Mouse (Mus musculus) gastrocnemius, postnatal 14 days (tissue): ENCODE measurements around the gene Zfp39. TPM values are rescaled to one million over a fixed set of nuclear protein-coding genes. Genes with fewer than 3 reads are reported as not detected.
A peak's percentile ranks its signal among the peaks of the same experiment; 100 is the strongest.

Experiments
- DNase-seq: peaks from one replicate; pipeline ENCODE4 v3.0.0; 2021; ENCODE audit warnings: mixed read lengths
- intact Hi-C: fragments of 180-260 bp; cut with DNase I; formaldehyde crosslinking; loops from one replicate; pipeline ENCODE4 v1.15.1; 2025; ENCODE audit warnings: low total_unique reads
- total RNA-seq, 2 experiments: library from RNA; stranded (reverse); gene quantifications; 2 replicates each; pipeline ENCODE4 v1.2.3; 2021

Gene Zfp39
- total RNA-seq, 2 experiments from 2014 or later, result 4.1 to 5.3 TPM

DNA sequence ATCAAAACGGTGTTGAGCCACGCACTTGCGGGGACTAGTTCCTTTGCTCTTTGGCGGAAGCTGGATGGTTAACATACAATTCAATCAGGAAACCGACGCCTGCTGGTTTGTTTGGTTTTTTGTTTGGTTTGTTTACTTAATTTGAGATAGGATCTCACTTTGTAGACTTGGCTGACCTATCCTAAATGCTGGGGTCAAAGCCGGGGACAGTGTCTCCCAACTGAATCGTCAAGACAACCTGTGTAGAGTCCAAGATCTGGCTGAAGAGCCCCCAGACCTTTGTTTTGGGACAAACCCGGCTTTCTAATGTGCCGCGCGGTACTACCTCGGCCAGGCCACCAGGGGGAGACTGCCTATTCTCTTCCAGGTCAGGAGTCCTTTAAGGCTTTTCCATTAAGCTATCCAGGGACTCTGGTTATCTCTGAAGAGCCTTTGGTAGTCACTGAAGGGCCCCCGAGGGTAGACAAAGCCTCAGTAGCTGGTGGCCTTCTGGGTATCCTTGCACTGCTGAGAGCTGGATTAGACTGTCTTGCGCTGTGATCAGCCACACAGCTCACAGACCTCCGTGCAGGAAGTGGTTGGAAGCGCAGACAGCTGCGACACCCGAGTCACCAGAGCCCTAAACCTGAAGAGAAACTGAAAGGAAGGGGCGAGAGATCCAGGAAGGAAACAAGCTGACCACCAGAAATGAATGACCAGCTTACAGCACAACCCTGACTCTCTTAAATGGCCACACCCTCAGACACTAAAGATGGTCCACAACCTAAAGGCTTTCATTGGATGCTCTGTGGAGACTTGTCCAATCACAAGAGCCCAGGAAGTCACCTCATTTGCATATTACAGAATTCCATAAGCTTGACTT, 24.0 kb upstream of the Zfp39 start:
- DNase-seq, result peak; percentile 45
- intact Hi-C loops, result no loop called here

- intact Hi-C loops, result no loop called here
- DNase-seq, result no peak
Observed at GRCm38 (mm10) chr11:58927053-58927452, 23.0 kb upstream of the Zfp39 start.

DNA sequence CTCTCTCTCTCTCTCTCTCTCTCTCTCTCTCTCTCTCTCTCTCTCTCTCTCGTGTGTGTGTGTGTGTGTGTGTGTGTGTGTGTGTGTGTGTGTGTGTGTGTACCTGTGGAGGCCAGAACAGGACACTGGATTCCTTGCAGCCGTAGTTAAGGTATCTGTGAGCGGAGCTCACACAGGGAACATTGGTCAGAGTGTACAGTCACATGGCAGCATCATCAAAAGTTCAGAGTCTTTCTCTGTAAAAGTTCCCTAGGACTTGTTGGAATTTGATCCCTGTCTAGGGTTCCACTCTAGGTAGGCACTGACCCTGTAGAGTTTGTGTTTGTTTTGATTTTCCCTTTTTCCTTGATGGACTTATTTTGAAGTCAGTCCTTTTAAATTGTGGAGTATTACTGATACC, 22.6 kb upstream of the Zfp39 start:
- no peak for DNase-seq

DNA sequence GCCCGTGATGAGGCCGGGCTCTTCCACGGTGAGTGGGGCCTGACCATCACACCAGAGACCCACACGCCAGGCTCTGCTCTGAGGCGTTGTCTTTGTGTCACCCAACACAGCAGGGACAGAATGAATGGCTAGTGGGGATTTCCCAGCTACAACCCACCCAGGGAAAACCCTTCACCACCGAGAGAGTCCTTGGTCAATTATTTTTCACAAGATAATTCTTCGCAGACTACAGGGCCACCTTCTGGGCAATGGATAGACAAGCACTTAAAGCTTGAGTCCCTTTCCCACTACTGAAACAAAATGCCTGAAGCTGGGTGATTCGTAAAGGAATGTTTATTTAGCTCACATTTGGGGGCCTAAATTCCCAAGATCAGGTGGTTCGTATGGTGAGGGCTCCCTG, 18.4 kb upstream of the Zfp39 start:
- DNase-seq, result no peak
- intact Hi-C loops, result no loop called here

More for the DNA sequence above, 22.6 kb upstream of the Zfp39 start:
- intact Hi-C loops, result no loop called here

GRCm38 (mm10) chr11:58918759-58919158, 14.7 kb upstream of the Zfp39 start:
- no peak for DNase-seq
- intact Hi-C loops, result no loop called here

- DNase-seq, result no peak
Observed at GRCm38 (mm10) chr11:58917745-58918366, 13.8 kb upstream of the Zfp39 start, which contains the start of gene Btnl10. Gene Btnl10, plus strand, starts transcription at chr11:58917908.

GRCm38 (mm10) chr11:58916879-58917744, 13.1 kb upstream of the Zfp39 start:
- no peak for DNase-seq
- intact Hi-C loops, result no loop called here

More at GRCm38 (mm10) chr11:58917745-58918366, 13.8 kb upstream of the Zfp39 start, which contains the start of gene Btnl10:
- intact Hi-C loops, result no loop called here

DNA sequence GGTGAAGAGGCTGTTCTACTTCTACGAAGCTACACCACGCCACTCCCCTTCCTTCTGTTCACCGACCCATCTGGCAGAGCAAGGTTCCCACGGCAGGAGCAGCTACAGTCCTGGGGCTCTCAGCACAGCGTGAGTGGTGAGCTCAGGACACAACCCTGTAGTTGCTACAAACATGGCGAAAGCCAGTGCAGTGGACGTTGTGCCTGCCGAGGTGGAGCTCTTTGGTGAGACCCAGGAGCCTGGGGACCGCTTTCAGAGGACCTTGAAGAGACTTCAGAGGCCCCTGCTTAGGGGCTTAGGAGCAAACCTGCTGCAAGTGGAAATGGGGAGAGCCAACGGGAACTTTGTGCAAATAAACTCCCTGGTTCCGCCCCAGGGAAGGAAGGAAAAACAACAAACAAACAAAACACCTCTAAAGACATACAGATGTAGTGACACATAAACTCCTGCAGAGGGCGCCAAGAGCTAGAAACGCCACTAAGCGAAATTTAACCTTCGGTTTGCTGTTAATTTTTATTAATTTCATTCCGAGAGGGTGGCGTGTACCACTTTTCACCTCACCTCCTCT, 10.5 kb upstream of the Zfp39 start:
- intact Hi-C loops, result no loop called here
- no peak for DNase-seq

DNA sequence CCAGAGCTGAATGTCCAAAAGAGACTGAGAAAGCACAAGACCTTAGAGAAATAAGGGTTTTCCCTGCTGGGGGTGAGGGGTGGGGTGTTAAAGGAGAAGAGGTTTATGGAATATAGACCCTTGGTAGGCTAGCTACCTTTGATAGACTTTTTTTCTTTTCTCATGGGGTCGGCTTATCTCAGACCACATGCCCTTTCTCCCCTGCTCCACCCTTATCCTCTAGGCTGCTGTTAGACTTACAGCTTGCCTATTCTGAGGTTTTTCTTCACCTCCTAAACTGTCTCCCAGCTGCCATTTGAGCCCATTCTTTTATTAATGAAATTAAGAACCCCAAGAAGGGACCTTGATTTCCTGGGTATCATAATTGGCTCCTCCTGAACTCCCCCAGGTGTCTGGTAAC, 9.8 kb upstream of the Zfp39 start:
- DNase-seq, result no peak
- intact Hi-C loops, result no loop called here

DNA sequence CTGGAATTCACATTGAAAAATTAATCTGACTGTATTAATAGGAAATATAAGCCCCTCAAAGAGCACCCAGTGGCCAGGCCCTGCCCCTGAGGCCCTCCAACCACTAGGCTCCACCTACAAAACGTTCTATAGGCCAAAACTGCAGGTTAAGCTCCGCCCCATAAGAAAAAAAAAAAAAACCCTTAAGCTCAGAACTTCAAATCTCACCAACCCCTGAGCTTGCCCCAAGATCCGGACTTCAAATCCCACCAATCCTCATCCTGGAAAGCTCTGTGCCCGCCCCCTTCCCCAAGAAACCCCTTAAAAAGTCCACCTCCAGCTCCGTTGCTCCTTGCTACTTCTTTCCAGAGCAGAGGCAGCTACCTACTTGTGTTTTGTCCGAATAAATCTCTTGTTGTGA, 813 bp upstream of the Zfp39 start:
- intact Hi-C loops, result no loop called here
- no peak for DNase-seq

- no peak for DNase-seq
- intact Hi-C loops, result no loop called here
Observed at GRCm38 (mm10) chr11:58904410-58904718, 339 bp upstream of the Zfp39 start.

DNA sequence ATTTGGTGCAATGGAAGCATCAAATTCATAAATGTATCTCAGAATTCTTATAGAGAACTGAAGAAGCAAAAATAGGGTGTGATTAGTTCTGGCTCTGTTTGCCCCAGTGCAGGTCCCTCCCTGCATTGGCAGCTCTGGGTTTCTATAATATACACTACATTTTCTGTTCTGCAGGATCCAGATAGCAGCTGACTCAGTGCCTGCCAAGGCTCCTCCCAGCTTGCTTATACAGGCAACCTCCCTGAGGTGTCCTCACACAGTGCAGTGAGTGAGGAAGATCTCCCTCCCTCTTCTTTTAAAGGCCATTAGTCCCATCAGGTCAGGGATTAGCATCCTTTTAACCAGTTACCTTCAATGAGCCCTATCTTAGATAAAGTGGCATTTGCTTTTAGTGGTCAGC, 2.9 kb downstream of the Zfp39 start:
- intact Hi-C loops, result no loop called here
- no peak for DNase-seq

DNA sequence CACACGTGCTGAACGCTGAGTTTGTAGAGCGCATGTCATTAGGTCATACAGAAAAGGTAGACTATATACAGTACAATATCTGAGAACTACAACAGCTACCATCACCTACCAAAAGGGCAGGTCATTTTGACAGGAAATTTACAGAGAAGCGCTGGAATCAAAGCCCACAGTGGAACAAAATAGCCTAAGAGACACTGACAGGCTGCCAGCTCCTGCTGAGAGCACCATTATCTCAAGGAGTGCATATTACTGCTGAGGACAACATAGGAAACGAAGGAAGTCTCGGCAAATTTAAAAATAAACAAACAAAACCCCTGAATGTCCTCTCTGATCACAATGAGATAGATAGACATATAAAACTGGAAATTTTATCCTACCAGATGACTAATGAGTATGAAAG, 6.5 kb downstream of the Zfp39 start:
- no peak for DNase-seq
- intact Hi-C loops, result no loop called here

GRCm38 (mm10) chr11:58894456-58894855, 9.6 kb downstream of the Zfp39 start:
- intact Hi-C loops, result no loop called here
- DNase-seq, result no peak

DNA sequence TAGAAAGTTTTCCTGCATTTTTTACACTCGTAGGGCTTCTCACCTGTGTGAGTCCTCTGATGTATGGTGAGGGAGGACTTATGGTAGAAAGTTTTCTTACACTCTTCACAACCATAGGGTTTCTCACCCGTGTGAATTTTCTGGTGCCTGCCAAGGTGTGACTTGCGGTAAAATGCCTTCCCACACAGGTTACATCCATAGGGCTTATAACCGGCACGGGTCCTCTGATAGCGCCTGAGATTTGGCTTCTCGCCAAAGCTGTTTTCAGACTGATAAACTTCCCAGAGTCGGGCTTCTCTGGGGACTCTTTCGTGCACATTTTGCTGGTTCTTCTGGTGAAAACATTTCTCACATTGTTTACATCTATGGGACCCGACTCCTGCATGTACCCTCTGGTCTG, 13.5 kb downstream of the Zfp39 start:
- no peak for DNase-seq
- intact Hi-C loops, result no loop called here

- no peak for DNase-seq
- intact Hi-C loops, result no loop called here
Observed at GRCm38 (mm10) chr11:58883756-58884155, 20.3 kb downstream of the Zfp39 start.

DNA sequence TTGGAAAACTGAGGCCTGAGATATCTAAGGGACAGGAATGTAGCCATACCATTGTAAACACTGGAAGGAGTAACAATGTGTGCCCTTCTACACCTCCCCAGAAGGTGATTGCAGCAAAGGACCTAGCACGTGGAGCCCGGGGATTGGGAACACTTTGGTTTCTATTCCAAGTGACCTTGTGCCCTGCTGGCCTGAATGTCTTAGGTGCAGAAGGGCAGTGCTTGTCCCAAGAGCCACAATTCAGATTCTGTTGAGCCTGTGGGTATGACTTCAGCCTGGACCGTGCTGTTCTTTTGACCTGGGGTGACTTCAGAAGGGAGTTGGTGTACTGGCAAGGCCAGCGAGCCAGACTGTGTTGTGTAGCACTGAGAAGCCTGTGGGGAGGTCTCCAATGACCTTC, 33.1 kb downstream of the Zfp39 start:
- no peak for DNase-seq
- intact Hi-C loops, result no loop called here

DNA sequence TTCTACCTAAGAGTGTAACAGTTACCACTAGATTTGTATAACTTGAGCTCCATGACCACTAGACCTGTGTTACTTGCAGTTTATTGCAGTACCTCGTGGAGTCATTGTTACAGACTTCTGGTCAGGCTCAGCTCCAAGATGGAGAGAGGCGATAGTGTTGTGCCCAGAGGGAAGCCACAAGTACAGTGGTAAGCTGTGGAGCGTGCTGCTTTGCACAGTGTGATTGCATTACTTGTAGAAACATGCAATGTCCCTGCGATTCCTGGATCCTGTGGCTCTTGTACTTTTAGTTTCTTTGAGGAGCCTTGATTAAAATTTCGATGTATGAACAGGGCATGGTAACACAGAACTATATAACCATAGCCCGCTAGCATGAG, 36.1 kb downstream of the Zfp39 start:
- intact Hi-C loops, result no loop called here
- DNase-seq, result no peak

GRCm38 (mm10) chr11:58867039-58867953, 36.7 kb downstream of the Zfp39 start, which contains the start of gene 2810021J22Rik:
Gene 2810021J22Rik, plus strand, starts transcription at chr11:58867216.
- DNase-seq, result peak; percentile 72
- intact Hi-C loops, result no loop called here
